Mouse (Mus musculus): ENCODE measurements around the gene Pipox.

Gene Pipox

GRCm38 (mm10) chr11:77906747-77907174 lies 12.9 kb upstream of the Pipox start:
- DNase-seq: peak; percentile 85 to 88

DNA sequence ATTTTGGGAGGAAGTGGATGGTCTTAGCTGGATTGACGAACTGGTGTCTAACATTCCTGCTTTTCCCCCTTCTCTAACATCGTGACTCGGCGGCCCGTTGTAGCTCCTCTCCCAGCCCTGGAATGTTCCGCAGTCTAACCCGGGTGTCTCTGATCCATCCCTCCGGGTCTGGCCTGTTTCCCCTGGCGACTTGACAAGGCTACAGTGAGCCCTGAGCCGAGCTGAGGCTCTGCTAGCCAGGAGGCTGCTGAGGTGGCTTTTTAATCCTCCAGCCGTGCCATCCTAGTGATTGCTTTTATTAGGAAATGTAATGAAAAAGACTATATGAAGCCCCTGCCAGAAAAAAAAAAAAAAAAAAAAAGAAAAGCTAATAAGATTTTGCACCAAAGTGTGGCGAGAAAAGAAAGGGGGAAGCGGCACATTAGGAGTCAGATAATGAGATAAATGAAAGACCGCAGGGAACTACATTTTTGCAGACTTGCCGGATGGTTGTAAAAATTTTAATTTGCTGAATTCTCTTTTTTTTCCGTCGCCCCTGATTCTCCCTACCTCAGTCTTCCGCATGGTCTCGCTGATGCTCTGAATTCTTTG lies 12.3 kb upstream of the Pipox start:
- peak; percentile 93 to 94 for DNase-seq

GRCm38 (mm10) chr11:77904707-77905106 lies 10.8 kb upstream of the Pipox start:
- no peak for DNase-seq

DNA sequence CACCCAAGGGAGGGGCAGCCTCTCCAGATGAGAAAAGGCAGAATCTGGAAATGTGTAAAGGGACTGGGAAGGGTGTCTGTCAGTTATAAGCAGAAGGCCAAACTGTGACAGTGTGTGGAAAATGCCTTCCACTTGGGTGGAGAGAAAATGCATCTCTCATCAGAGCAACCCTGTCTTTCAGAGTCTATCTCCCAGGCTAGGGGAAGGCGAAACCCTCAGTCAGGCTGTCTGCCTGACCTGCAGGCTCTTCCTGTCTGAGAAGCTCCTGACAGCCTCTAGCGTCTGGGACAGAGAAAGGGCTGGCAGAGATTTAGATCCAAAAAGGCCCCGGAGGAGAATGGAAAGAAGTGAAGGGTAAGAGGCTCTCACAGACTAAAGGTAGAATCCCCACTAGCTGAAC lies 9.9 kb upstream of the Pipox start:
- DNase-seq: peak; percentile 54 to 55

- peak; percentile 43 to 49 for DNase-seq
Observed at GRCm38 (mm10) chr11:77901775-77902355, 8.0 kb upstream of the Pipox start.

DNA sequence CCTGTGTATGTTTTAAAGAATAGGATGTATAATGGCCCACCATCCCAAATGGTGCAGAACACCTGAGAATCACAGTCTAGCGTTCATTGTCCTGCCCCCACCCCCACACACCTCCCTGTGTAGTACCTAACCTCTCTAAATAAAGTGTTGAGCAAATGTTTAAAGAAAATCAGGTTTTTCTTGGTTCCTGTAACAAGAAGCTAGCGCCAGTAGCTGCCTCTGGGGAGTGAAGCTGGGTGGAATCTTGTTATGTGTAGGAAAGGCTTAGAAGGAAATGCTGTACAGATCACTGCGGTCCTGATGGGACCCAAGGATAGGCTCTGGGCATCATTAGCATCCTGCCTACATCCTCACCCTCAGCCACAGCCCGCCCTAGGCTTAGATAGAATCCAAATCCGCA lies 7.5 kb upstream of the Pipox start:
- no peak for DNase-seq

DNA sequence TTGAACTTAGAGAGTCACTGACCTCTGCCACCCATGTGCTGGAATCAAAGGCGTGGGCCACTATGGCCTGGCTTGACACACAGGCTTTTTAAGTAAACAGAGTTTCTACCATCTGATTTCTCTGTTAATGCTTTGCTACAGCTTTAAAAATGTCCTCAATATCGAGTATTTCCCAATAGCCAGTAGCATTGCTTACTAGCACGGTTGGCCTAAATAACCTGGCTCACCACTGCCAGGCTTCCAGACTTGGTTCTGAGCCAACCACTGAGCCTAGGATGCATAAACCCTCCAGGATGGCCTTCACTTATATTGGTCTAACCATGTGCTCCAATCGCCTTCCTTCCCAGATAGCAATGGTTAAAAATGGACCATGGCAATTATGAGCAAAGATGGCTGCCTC lies 6.8 kb upstream of the Pipox start:
- DNase-seq: no peak

DNA sequence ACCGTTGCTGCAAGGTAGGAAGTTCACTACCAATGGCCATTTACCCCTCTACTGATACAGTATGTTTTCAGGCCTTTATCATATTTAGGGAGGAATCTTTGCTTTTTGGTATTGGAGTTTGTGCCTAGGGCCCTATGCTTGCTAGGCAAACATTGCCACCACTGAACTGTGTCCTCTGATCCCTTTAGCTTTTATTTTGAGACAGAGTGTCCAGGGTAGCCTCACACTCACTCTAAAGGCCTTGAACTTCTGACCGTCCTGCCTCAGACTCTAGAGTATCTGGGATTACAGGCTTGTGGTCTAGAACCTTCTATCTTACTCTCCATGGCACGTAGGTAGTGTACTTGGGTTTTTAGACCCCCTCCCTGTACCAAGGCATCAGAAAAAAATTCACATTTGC lies 6.3 kb upstream of the Pipox start:
- DNase-seq: no peak

DNA sequence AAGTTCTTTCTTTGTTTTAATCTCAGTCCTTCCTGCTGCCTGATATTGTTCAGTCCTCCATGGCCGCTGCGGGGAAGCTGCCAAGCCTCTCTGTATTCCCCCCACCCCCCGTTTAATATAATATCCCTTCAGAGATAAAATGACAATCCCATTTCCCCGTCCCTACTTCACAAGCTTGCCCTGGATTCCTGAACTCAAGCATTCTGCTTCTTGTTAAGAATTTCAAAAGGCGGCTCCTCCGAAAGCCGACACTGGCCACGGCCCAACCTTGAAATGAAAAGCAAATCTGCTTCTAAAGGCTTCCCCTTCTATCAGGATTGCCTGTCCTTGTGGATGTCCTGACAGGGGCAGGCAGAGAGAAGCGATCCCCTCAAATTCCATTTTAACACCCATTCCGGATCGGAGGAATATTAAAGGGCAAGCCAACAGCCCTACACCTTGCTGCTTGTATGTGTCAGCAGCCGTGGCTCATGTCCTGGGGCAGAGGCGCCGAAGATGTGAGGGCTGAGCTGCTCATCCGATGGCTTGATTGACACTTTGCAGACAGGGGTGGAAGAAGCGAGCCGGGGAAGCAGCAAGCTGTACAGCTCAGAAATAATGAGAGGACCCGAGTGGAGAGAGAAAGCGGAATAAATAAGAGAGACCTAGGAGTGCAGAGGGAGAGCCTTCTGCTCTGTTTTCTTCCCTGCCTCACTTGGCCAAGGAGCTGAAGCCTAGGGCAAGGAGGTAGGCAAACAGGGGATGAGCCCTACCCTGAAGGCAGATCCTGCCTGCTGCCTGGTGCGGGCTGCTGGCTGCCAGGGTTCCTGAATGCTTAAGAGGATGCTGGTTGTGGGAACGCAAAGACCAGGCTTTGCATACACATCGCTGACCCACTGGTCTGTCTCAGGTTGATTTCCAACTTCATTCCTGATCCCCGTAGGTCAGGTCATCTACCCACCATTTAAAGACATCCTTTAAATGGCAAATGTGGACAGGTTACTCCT lies 3.2 kb upstream of the Pipox start:
- DNase-seq: peak; percentile 67 to 70

GRCm38 (mm10) chr11:77896480-77896819 lies 2.6 kb upstream of the Pipox start:
- DNase-seq: no peak

DNA sequence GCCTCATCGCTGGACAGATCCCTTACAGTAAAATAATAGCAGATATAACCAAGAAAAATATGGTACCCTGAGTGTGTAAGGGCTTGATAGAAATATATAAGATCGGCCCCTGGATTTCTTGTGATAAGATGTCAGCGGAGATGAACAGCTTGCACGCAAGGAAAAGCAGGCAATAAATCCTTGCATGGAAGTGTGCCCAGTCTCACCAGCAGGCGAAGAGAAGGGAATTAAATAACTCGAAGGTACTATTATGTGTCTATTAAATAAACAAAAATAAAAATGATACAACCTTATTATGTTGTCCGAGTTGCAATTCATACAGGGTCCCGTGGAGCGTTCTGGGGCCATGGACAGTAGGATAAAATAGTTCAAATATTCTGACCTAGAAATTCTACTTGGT lies 2.1 kb upstream of the Pipox start:
- DNase-seq: peak; percentile 72

- DNase-seq: no peak
Observed at GRCm38 (mm10) chr11:77894967-77895366, 1.1 kb upstream of the Pipox start.

DNA sequence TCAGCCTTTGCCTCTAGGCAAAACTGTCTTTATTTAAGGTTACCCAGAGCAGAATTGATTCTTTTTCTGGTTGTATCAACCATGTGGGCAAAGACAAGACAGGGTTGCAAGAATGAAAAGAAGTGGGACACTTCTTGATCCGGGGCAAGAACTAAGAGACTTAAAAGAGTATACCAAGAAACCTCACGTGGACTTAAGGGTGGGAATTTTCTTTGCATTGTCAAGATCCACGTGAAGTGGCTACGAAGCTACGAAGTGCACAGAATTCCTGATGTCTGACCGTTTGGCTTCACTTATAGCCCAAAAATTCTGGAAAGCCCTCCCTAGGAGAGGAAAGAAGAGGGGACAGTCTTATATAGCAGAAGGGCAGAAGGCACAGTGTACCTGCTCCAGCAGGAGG lies 613 bp downstream of the Pipox start:
- no peak for DNase-seq

GRCm38 (mm10) chr11:77892883-77893282 lies 1.0 kb downstream of the Pipox start:
- no peak for DNase-seq

DNA sequence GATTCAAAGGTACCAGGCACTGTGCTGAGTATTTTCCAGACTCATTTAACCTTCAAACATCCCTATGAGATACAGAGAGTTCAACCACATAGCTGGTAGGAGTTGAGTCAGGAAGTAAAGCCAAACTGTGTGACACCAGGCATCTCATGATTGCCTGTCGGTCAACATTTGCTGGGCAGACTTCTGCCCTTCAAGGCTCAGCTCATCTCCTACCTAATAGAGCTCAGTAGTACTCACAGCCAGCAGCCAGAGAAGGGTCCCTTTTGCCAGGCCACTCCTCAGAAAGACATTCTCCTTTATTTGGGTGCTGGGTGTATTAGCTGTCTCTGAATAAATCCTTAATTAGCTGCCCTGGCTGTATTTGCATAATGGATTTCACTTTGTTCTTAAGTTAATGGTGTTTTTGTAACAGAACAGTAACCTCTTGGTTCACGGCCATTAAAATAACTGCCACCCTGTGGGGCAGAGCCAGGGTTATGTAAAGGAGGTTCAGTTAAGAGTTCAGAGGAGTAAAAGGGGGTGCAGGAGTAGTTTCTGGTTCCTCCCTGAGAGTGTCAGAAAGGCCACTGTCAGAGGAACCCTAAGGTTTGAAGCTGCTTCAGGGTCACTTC lies 3.1 kb downstream of the Pipox start:
- DNase-seq: no peak

DNA sequence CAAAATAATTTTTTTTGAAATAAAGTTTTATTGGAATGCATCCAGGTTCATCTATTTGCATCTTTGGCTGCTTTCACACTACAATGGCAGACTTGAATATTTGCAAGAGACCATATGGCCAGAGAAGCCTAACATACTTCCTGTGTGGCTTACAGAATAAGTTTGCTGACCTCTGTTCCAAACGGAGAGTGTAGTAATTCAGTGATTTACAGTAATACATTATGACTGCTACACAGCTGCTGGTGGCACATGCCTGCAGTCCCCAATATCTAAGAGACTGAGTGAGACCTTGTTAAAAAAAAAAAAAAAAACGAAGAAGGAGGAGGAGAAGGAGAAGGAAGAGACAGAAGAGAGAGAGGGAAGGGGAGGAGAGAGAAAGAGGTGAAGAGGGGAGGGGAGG lies 4.4 kb downstream of the Pipox start:
- no peak for DNase-seq

- DNase-seq: no peak
Observed at GRCm38 (mm10) chr11:77888846-77889245, 5.0 kb downstream of the Pipox start.

- DNase-seq: peak in 1 of 2 experiments; percentile 46
Observed at GRCm38 (mm10) chr11:77887373-77887960, 6.4 kb downstream of the Pipox start.

GRCm38 (mm10) chr11:77885246-77885575 lies 8.7 kb downstream of the Pipox start:
- DNase-seq: no peak

DNA sequence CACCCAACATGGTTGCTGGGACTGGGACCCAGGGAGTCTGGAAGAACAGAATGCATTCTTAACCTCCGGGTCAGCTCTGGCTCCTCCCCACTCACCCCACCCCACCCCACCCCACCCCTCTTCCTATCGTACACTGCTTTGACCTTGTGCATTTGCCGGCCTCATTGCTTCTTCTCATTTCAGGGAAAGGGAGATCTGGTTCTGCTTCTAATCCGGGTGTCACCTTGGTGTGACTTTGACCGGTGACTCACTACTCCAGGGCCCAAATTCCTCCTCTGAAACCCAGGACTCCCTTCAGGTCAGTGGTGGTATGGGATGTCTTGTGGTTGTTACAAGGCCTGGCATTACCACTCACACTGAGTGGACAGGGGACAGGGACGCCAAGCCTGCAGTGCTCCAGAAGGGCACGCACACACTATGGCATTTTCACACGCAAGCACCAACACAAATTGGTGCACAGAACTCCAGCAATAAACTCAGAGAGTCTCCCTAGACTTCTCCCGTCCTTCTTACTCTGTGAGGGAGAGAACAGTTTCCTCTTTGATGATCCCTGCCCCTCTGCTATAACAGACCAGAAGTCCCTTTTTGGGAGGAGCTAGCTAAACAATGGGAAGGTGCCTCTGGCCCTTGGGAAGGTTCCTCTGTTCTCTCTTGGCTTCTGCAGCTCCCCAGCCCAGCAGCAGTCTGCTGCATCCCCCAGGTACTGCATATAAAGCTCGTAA lies 9.2 kb downstream of the Pipox start:
- DNase-seq: no peak

- DNase-seq: no peak
Observed at GRCm38 (mm10) chr11:77876760-77877148, 17.1 kb downstream of the Pipox start.

Data from cerebellum, postnatal 14 days (tissue).